21 mouse cellular contexts compared by ENCODE assay signal in genomic region chr10:69645929-69646328, GRCm38 (mm10).
DNase-seq lines count a peak whose midpoint lies in the region; ATAC-seq and TF ChIP-seq lines count a peak whose summit lies in the region.
"Had no signal": no experiment of that assay in that cellular context is flagged by ENCODE, and none has a peak within 500 bp of the region (broad histone marks: within the 10 kb centered on the region; RNA-seq: fewer than 3 reads in every experiment).

No protein-coding gene starts in this region.

- no peak for ATAC-seq in heart, embryonic 11.5 days (replicated peaks; ENCODE audit: insufficient number of reproducible peaks, low FRiP score, low TSS enrichment)
- no peak for ATAC-seq in heart, embryonic 16.5 days (replicated peaks; ENCODE audit: extremely low read depth, insufficient read depth, low FRiP score)
- ATAC-seq: activated CD4-positive, CD25-positive, alpha-beta regulatory T cell, adult 4 months; forebrain, embryonic 13.5 days; forebrain, postnatal 0 days; hindbrain, postnatal 0 days; Patski had no signal

- no peak for TF ChIP-seq POLR2A in testis, adult 2 months (IDR thresholded peaks at IDR 0.05; ENCODE audit: control insufficient read depth, low read depth, low read length)

- H3K36me3 ChIP-seq in heart, embryonic 11.5 days (ENCODE audit: control insufficient read depth, insufficient read depth, low read length), result no peaks in the 10 kb centered on the region
- H3K36me3 ChIP-seq in heart, embryonic 16.5 days (ENCODE audit: control insufficient read depth, insufficient read depth), result no peaks in the 10 kb centered on the region
- no peaks in the 10 kb centered on the region for H3K36me3 ChIP-seq in testis, adult 2 months (ENCODE audit: control insufficient read depth, insufficient read depth, low read length)
- H3K36me3 ChIP-seq: embryonic facial prominence, embryonic 13.5 days; hindbrain, embryonic 13.5 days had no signal

- no peak for TF ChIP-seq CTCF in testis, adult 2 months (IDR thresholded peaks at IDR 0.05; ENCODE audit: control insufficient read depth, insufficient read depth, insufficient replicate concordance, low read depth, low read length)

- peaks cover 28% of the 10 kb centered on the region for H3K4me1 ChIP-seq in heart, embryonic 11.5 days (ENCODE audit: control insufficient read depth, insufficient read depth, low read length)
- H3K4me1 ChIP-seq in heart, embryonic 16.5 days (ENCODE audit: control insufficient read depth, insufficient read depth, low read length), result peaks cover 32% of the 10 kb centered on the region
- H3K4me1 ChIP-seq in testis, adult 2 months (ENCODE audit: control insufficient read depth, insufficient read depth, low read length), result peaks cover 7% of the 10 kb centered on the region
- H3K4me1 ChIP-seq: forebrain, embryonic 13.5 days had no signal

- H3K27me3 ChIP-seq in heart, embryonic 11.5 days (ENCODE audit: control insufficient read depth, insufficient read depth, low read length), result no peaks in the 10 kb centered on the region
- no peaks in the 10 kb centered on the region for H3K27me3 ChIP-seq in heart, embryonic 16.5 days (ENCODE audit: control insufficient read depth, insufficient read depth, low read length)
- H3K27me3 ChIP-seq in testis, adult 2 months (ENCODE audit: control insufficient read depth, insufficient read depth, low read length), result no peaks in the 10 kb centered on the region
- H3K27me3 ChIP-seq: CH12.LX; embryonic facial prominence, embryonic 13.5 days; forebrain, embryonic 13.5 days; hindbrain, embryonic 13.5 days; Patski had no signal

- H3K4me2 ChIP-seq in heart, embryonic 11.5 days, result peak overlapping the region; percentile 9; the same call in 1 of the 2 replicates
- no peak overlapping the region for H3K4me2 ChIP-seq in heart, embryonic 16.5 days (ENCODE audit: low read depth, low read length)
- H3K4me2 ChIP-seq: embryonic facial prominence, embryonic 13.5 days; forebrain, embryonic 13.5 days; hindbrain, embryonic 13.5 days had no signal

- H3K4me3 ChIP-seq in heart, embryonic 11.5 days (ENCODE audit: low read depth, low read length), result no peak overlapping the region
- H3K4me3 ChIP-seq in heart, embryonic 16.5 days (ENCODE audit: low read length), result no peak overlapping the region
- peak overlapping the region; percentile 72 for H3K4me3 ChIP-seq in testis, adult 2 months (ENCODE audit: control insufficient read depth, low read depth, low read length)
- H3K4me3 ChIP-seq: embryonic facial prominence, embryonic 13.5 days; forebrain, embryonic 13.5 days; heart, adult 2 months; hindbrain, embryonic 13.5 days had no signal

- no peak overlapping the region for H3K9ac ChIP-seq in heart, embryonic 11.5 days (ENCODE audit: low read depth, low read length)
- no peak overlapping the region for H3K9ac ChIP-seq in heart, embryonic 16.5 days (ENCODE audit: low read length)
- H3K9ac ChIP-seq: embryonic facial prominence, embryonic 13.5 days; forebrain, embryonic 13.5 days; forebrain, postnatal 0 days; hindbrain, embryonic 13.5 days had no signal

- 84% methylated on average over 9 of the region's 9 CpGs for WGBS in heart, embryonic 11.5 days (ENCODE audit: insufficient replicate concordance)
- WGBS in heart, embryonic 16.5 days, result 80% methylated on average over 9 of the region's 9 CpGs

- no peaks in the 10 kb centered on the region for H3K9me3 ChIP-seq in heart, embryonic 11.5 days (replicated peaks; ENCODE audit: control insufficient read depth, low read length)
- no peaks in the 10 kb centered on the region for H3K9me3 ChIP-seq in heart, embryonic 16.5 days (replicated peaks; ENCODE audit: control insufficient read depth, low read length)
- H3K9me3 ChIP-seq: embryonic facial prominence, embryonic 13.5 days; forebrain, embryonic 13.5 days; hindbrain, embryonic 13.5 days had no signal

- H3K27ac ChIP-seq in heart, embryonic 11.5 days (ENCODE audit: low read depth, low read length), result peak overlapping the region; percentile 51; the same call in 1 of the 2 replicates
- peak overlapping the region; percentile 31 for H3K27ac ChIP-seq in heart, embryonic 16.5 days (ENCODE audit: low read length)
- no peak overlapping the region for H3K27ac ChIP-seq in testis, adult 2 months (ENCODE audit: control insufficient read depth, insufficient read depth, low read depth, low read length)
- H3K27ac ChIP-seq: embryonic facial prominence, embryonic 13.5 days; forebrain, embryonic 13.5 days; heart, adult 2 months; hindbrain, embryonic 13.5 days; hindbrain, postnatal 0 days had no signal

- no peak for DNase-seq in heart, adult 9 months (ENCODE audit: low spot score in 2 of 2)
- no peak for DNase-seq in heart, postnatal 4 days
- no peak for DNase-seq in testis, postnatal 14 days (ENCODE audit: low spot score)
- no peak for DNase-seq in gastrocnemius, postnatal 10 days
- DNase-seq: cerebellum, adult 11-12 months; cerebellum, adult 9-10 months; cerebellum, postnatal 25 days; forebrain, postnatal 0 days; gastrocnemius, postnatal 25 days; heart, adult 2 months; kidney, adult 11 months had no signal
